Mouse (Mus musculus) midbrain, embryonic 10.5 days (tissue): ENCODE measurements around the gene Pvr. TPM values are rescaled to one million over a fixed set of nuclear protein-coding genes. Genes with fewer than 3 reads are reported as not detected.

Experiments used
- DNase-seq: peaks from one replicate; pipeline ENCODE4 v3.0.0-alpha.2; 2017; ENCODE audit warnings: low spot score
- H3K27ac ChIP-seq: fragments of 300-500 bp; sonication (generic); replicated peaks from 2 replicates; pipeline ENCODE4 v1.5.1; 2016; ENCODE audit warnings: mild to moderate bottlenecking
- H3K27me3 ChIP-seq: fragments of 300-500 bp; sonication (generic); 2 replicates; pipeline ENCODE4 v1.6.1; 2016; ENCODE audit warnings: low read depth, mild to moderate bottlenecking; ENCODE audit not compliant: poor library complexity, severe bottlenecking
- H3K36me3 ChIP-seq: fragments of 300-500 bp; sonication (generic); 2 replicates; pipeline ENCODE4 v1.6.1; 2016; ENCODE audit warnings: mild to moderate bottlenecking, moderate library complexity
- H3K4me1 ChIP-seq: fragments of 300-500 bp; sonication (generic); 2 replicates; pipeline ENCODE4 v1.6.1; 2016
- H3K4me3 ChIP-seq: fragments of 300-500 bp; sonication (generic); 2 replicates; pipeline ENCODE4 v1.5.1; 2016; ENCODE audit warnings: mild to moderate bottlenecking, moderate library complexity
- H3K9me3 ChIP-seq: fragments of 300-500 bp; sonication (generic); replicated peaks from 2 replicates; pipeline ENCODE4 v1.6.1; 2016; ENCODE audit warnings: mild to moderate bottlenecking
- whole genome bisulfite sequencing: fragments of 180-500 bp; shearing (Covaris S2); methylation state at CpG from one replicate; pipeline ENCODE4 v1.1.7; 2016; 5-methylcytosine and 5-hydroxymethylcytosine counted together
- polyA plus RNA-seq: library from polyadenylated mRNA; unstranded; fragments of >200 nt; fragmentation: Nextera tagmentation; extraction: Ambion mirVana; gene quantifications from 2 replicates; pipeline ENCODE4 v1.2.1, GENCODE M21; 2016

Gene Pvr
- polyA plus RNA-seq, 1 experiment from 2014 or later: 7.5 TPM

- WGBS: 78% methylated on average over 7 of the region's 7 CpGs
- no peak for DNase-seq
- Histone ChIP-seq H3K27me3 (no peaks in the 10 kb centered on the region), H3K27ac (no peak within 1 kb of the TSS), H3K9me3 (peaks cover 58% of the 10 kb centered on the region), H3K4me1 (no peaks in the 10 kb centered on the region), H3K4me3 (no peak within 1 kb of the TSS), H3K36me3 (no peaks in the 10 kb centered on the region)
Observed at GRCm38 (mm10) chr7:19887849-19888248, 33.1 kb downstream of the Pvr start, which contains the start of gene Ceacam19. Gene Ceacam19, minus strand, starts transcription at chr7:19887965.

DNA sequence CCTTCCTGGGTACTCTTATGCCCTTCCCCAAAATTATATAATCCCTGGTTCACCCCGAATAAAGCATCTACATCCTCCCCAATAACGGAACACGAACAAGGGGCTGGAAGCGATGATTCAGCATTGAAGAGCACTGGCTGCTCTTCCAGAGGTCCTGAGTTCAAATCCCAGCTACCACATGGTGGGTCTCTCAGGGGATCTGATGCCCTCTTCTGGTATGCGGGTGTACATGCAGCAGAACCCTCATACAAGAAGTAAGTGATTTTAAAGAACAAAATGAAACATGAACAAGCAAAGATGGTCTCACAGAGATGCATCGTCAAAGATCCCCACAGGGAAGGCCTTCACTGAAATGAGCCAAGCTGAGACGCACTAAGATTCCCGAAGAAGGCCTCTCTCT, 40.2 kb downstream of the Pvr start:
- H3K36me3 ChIP-seq: no peaks in the 10 kb centered on the region
- H3K9me3 ChIP-seq: peaks cover 26% of the 10 kb centered on the region
- WGBS: 81% methylated on average over 8 of the region's 8 CpGs
- H3K27me3 ChIP-seq: no peaks in the 10 kb centered on the region
- no peak overlapping the region for H3K27ac ChIP-seq
- H3K4me3 ChIP-seq: no peak overlapping the region
- DNase-seq: no peak
- no peaks in the 10 kb centered on the region for H3K4me1 ChIP-seq

DNA sequence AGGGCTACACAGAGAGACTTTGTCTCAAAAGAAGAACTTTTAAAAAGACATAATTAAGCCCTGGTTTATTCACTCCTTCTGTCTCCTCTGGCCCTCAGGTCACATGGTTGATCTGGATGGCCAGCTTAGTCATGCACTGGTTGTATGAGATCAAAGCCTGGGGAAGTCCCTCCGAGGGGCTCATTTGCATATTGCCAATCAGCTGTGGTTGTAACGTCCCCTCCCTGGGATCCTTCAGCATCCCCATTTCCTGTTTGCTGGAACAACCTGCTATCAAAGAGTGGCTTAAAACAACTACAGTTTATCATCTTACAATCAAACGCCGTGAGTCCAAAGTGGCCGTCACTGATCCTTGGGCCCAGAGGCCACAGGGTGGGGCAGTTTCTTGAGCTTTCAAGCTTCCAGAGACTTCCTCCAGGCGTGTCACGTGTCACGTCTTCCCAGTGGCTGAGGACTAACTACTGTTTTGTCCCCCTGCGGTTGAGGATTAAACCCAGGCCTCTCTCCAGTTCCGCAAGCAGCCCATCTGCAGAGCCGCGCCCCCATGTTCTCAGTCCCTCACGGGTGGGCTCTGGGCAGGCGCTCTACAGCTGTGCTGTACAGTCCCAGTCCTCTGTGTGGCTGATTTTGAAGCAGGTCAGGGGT, 44.1 kb downstream of the Pvr start:
- WGBS: 57% methylated on average over 14 of the region's 14 CpGs
- no peak overlapping the region for H3K4me3 ChIP-seq
- H3K27me3 ChIP-seq: no peaks in the 10 kb centered on the region
- H3K9me3 ChIP-seq: 0 out of 2 replicates have a peak, but pooled peaks cover 3% of the 10 kb centered on the region
- H3K4me1 ChIP-seq: no peaks in the 10 kb centered on the region
- peak; percentile 15 for DNase-seq
- H3K36me3 ChIP-seq: no peaks in the 10 kb centered on the region
- no peak overlapping the region for H3K27ac ChIP-seq

- H3K27ac ChIP-seq: no peak overlapping the region
- 0 out of 2 replicates have a peak, but pooled peaks cover 3% of the 10 kb centered on the region for H3K9me3 ChIP-seq
- no peaks in the 10 kb centered on the region for H3K27me3 ChIP-seq
- H3K4me1 ChIP-seq: no peaks in the 10 kb centered on the region
- H3K36me3 ChIP-seq: no peaks in the 10 kb centered on the region
- peak; percentile 30 for DNase-seq
- WGBS: 54% methylated on average over 13 of the region's 13 CpGs
- H3K4me3 ChIP-seq: no peak overlapping the region
Observed at GRCm38 (mm10) chr7:19875948-19876682, 44.8 kb downstream of the Pvr start.

- H3K36me3 ChIP-seq: no peaks in the 10 kb centered on the region
- H3K27ac ChIP-seq: no peak overlapping the region
- 40% methylated on average over 5 of the region's 5 CpGs for WGBS
- no peaks in the 10 kb centered on the region for H3K4me1 ChIP-seq
- H3K9me3 ChIP-seq: peaks cover 8% of the 10 kb centered on the region; the same call in 1 of the 2 replicates
- H3K27me3 ChIP-seq: no peaks in the 10 kb centered on the region
- DNase-seq: no peak
- H3K4me3 ChIP-seq: no peak overlapping the region
Observed at GRCm38 (mm10) chr7:19871943-19872601, 48.9 kb downstream of the Pvr start.

DNA sequence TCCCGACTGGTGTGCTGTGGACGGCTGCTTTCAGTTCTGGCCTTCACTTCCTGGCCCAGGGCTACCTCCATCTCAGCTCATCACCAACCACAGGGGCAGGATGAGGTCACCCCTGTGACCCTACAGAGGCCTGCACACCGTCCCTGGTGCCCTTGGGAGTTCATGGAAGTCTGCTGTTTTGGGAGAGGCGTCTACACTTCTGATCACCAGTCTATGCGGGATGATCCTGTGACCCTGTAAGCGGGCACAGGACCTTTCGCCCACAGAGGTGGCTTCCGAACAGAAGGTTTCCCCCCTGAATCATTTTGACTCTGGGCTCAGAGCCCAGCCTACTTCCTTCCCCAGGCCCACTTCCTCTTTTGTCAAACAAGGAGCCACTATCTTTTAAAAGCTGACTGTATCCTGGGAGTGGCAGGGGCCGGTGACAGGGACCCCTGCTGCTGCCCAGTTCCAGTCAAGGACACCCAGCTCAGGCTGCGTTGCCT, 49.8 kb downstream of the Pvr start:
- Histone ChIP-seq H3K27me3 (no peaks in the 10 kb centered on the region), H3K4me3 (no peak overlapping the region), H3K4me1 (no peaks in the 10 kb centered on the region), H3K9me3 (peaks cover 11% of the 10 kb centered on the region; the same call in 1 of the 2 replicates), H3K27ac (no peak overlapping the region), H3K36me3 (no peaks in the 10 kb centered on the region)
- DNase-seq: no peak
- 75% methylated on average over 10 of the region's 10 CpGs for WGBS

- Histone ChIP-seq H3K36me3 (no peaks in the 10 kb centered on the region), H3K27me3 (no peaks in the 10 kb centered on the region), H3K9me3 (peaks cover 8% of the 10 kb centered on the region; the same call in 1 of the 2 replicates), H3K4me1 (no peaks in the 10 kb centered on the region), H3K4me3 (no peak overlapping the region), H3K27ac (no peak overlapping the region)
- 90% methylated on average over 16 of the region's 16 CpGs for whole genome bisulfite sequencing
- no peak for DNase-seq
Observed at GRCm38 (mm10) chr7:19867751-19868399, 53.1 kb downstream of the Pvr start.

- 93% methylated on average over 6 of the region's 6 CpGs for WGBS
- Histone ChIP-seq H3K9me3 (peaks cover 8% of the 10 kb centered on the region; the same call in 1 of the 2 replicates), H3K27me3 (no peaks in the 10 kb centered on the region), H3K4me3 (no peak overlapping the region), H3K4me1 (no peaks in the 10 kb centered on the region), H3K27ac (no peak overlapping the region), H3K36me3 (no peaks in the 10 kb centered on the region)
- DNase-seq: no peak
Observed at GRCm38 (mm10) chr7:19866490-19866889, 54.5 kb downstream of the Pvr start.

DNA sequence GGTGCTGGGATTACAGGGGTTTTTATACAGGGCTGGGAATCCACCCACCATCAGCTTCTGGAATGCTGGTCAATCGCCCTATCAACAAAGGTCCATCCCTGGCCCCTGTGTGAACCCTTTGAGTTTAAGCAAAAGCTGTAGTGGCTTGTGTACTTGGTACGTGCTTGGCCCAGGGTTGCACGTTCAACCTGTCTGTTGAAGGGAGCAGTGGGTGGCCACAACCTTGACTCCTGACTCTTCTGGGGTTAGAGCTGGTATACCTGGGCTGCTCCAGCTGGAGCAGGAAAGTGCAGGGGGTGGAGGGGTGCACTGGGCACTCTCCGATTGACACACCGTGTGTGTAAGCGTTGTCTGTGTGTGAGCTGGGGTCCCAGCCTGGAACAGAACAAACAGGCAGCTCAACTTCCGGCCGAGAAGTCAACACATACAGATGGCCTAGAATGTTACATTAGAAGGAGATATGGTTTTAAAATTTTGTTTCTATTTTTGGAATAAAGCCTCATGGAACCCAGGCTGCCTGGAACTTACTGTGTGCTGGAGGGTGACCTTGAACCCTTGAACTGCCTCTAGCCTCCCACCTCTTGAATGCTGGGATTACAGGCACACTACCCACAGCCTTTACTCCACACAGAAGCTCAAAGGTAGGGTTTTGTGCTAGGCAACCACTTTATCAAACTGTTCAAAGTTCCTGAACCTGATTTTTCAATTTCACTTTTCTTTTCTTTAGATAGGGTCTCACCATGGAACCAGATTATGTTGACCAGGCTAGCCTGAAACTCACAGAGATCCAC, 55.5 kb downstream of the Pvr start:
- Histone ChIP-seq H3K4me3 (no peak overlapping the region), H3K4me1 (no peaks in the 10 kb centered on the region), H3K27ac (no peak overlapping the region), H3K9me3 (peaks cover 8% of the 10 kb centered on the region; the same call in 1 of the 2 replicates), H3K36me3 (no peaks in the 10 kb centered on the region), H3K27me3 (no peaks in the 10 kb centered on the region)
- no peak for DNase-seq
- 82% methylated on average over 8 of the region's 8 CpGs for WGBS

GRCm38 (mm10) chr7:19864241-19864640, 56.7 kb downstream of the Pvr start:
- Histone ChIP-seq H3K36me3 (no peaks in the 10 kb centered on the region), H3K9me3 (peaks cover 8% of the 10 kb centered on the region; the same call in 1 of the 2 replicates), H3K4me1 (no peaks in the 10 kb centered on the region), H3K4me3 (no peak overlapping the region), H3K27me3 (no peaks in the 10 kb centered on the region), H3K27ac (no peak overlapping the region)
- no peak for DNase-seq
- 40% methylated on average over 2 of the region's 2 CpGs for WGBS

GRCm38 (mm10) chr7:19861199-19861598, 59.8 kb downstream of the Pvr start, which contains the start of gene Ceacam16:
Gene Ceacam16, minus strand, starts transcription at chr7:19861299.
- Histone ChIP-seq H3K4me1 (no peaks in the 10 kb centered on the region), H3K27ac (no peak within 1 kb of the TSS), H3K27me3 (no peaks in the 10 kb centered on the region), H3K36me3 (no peaks in the 10 kb centered on the region), H3K9me3 (no peaks in the 10 kb centered on the region; the same call in 1 of the 2 replicates), H3K4me3 (no peak within 1 kb of the TSS)
- DNase-seq: no peak
- WGBS: 82% methylated on average over 9 of the region's 9 CpGs

GRCm38 (mm10) chr7:19859740-19860139, 61.2 kb downstream of the Pvr start:
- Histone ChIP-seq H3K36me3 (no peaks in the 10 kb centered on the region), H3K4me1 (no peaks in the 10 kb centered on the region), H3K4me3 (no peak overlapping the region), H3K27me3 (no peaks in the 10 kb centered on the region), H3K27ac (no peak overlapping the region), H3K9me3 (peaks cover 3% of the 10 kb centered on the region; the same call in 1 of the 2 replicates)
- no peak for DNase-seq
- WGBS: 73% methylated on average over 10 of the region's 10 CpGs
